ENCODE assay signal across 8 mouse cellular contexts in genomic region chr8:91378846-91379499, GRCm38 (mm10).
A peak's percentile ranks its signal among the peaks of the same experiment; 100 is the strongest.
DNase-seq lines count a peak whose midpoint lies in the region; ATAC-seq lines count a peak whose summit lies in the region.

No protein-coding gene starts in this region.

- H3K4me3 ChIP-seq in heart, embryonic 11.5 days (ENCODE audit: low read depth, low read length) = no peak overlapping the region
- no peak overlapping the region for H3K4me3 ChIP-seq in kidney, embryonic 14.5 days (ENCODE audit: low read length)
- H3K4me3 ChIP-seq in limb, embryonic 13.5 days = no peak overlapping the region
- H3K4me3 ChIP-seq in midbrain, embryonic 16.5 days (ENCODE audit: low read depth, low read length) = no peak overlapping the region
- H3K4me3 ChIP-seq in stomach, embryonic 15.5 days (replicated peaks) = no peak overlapping the region

- WGBS in heart, embryonic 11.5 days (ENCODE audit: insufficient replicate concordance) = 67% methylated on average over 13 of the region's 13 CpGs
- 26% methylated on average over 13 of the region's 13 CpGs for WGBS in kidney, embryonic 14.5 days
- 42% methylated on average over 13 of the region's 13 CpGs for WGBS in limb, embryonic 13.5 days
- 70% methylated on average over 13 of the region's 13 CpGs for WGBS in midbrain, embryonic 16.5 days
- 38% methylated on average over 13 of the region's 13 CpGs for WGBS in stomach, embryonic 15.5 days

- no peak overlapping the region for H3K27ac ChIP-seq in heart, embryonic 11.5 days (ENCODE audit: low read depth, low read length)
- H3K27ac ChIP-seq in kidney, embryonic 14.5 days (ENCODE audit: low read depth, low read length) = no peak overlapping the region
- no peak overlapping the region for H3K27ac ChIP-seq in limb, embryonic 13.5 days
- no peak overlapping the region for H3K27ac ChIP-seq in midbrain, embryonic 16.5 days (ENCODE audit: low read length)
- H3K27ac ChIP-seq in stomach, embryonic 15.5 days = no peak overlapping the region

- H3K4me2 ChIP-seq in heart, embryonic 11.5 days = no peak overlapping the region
- no peak overlapping the region; the same call in 1 of the 2 replicates for H3K4me2 ChIP-seq in kidney, embryonic 14.5 days (replicated peaks; ENCODE audit: low read depth, low read length)
- no peak overlapping the region for H3K4me2 ChIP-seq in limb, embryonic 13.5 days (replicated peaks)
- H3K4me2 ChIP-seq in midbrain, embryonic 16.5 days (ENCODE audit: low read length) = no peak overlapping the region
- 0 out of 2 replicates have a peak overlapping the region, but pooled peaks have one; percentile 19 for H3K4me2 ChIP-seq in stomach, embryonic 15.5 days

- peak; percentile 94 for DNase-seq in heart, adult 11 months
- peak; percentile 61 for DNase-seq in embryo, embryonic 11.5 days (ENCODE audit: low read depth, low spot score)

- H3K36me3 ChIP-seq in heart, embryonic 11.5 days (ENCODE audit: control insufficient read depth, insufficient read depth, low read length) = no peaks in the 10 kb centered on the region
- no peaks in the 10 kb centered on the region for H3K36me3 ChIP-seq in kidney, embryonic 14.5 days (ENCODE audit: control insufficient read depth, insufficient read depth, low read length)
- H3K36me3 ChIP-seq in limb, embryonic 13.5 days = no peaks in the 10 kb centered on the region
- H3K36me3 ChIP-seq in midbrain, embryonic 16.5 days (ENCODE audit: control insufficient read depth, insufficient read depth, low read length) = no peaks in the 10 kb centered on the region
- no peaks in the 10 kb centered on the region for H3K36me3 ChIP-seq in stomach, embryonic 15.5 days

- H3K9me3 ChIP-seq in heart, embryonic 11.5 days (replicated peaks; ENCODE audit: control insufficient read depth, low read length) = no peaks in the 10 kb centered on the region
- H3K9me3 ChIP-seq in kidney, embryonic 14.5 days (ENCODE audit: control insufficient read depth, low read length) = no peaks in the 10 kb centered on the region
- H3K9me3 ChIP-seq in limb, embryonic 13.5 days = no peaks in the 10 kb centered on the region
- no peaks in the 10 kb centered on the region for H3K9me3 ChIP-seq in midbrain, embryonic 16.5 days (replicated peaks; ENCODE audit: control insufficient read depth, low read length, poor library complexity, severe bottlenecking)
- H3K9me3 ChIP-seq in stomach, embryonic 15.5 days = no peaks in the 10 kb centered on the region

- H3K27me3 ChIP-seq in heart, embryonic 11.5 days (ENCODE audit: control insufficient read depth, insufficient read depth, low read length) = no peaks in the 10 kb centered on the region
- no peaks in the 10 kb centered on the region for H3K27me3 ChIP-seq in kidney, embryonic 14.5 days (ENCODE audit: control insufficient read depth, insufficient read depth, low read length)
- H3K27me3 ChIP-seq in limb, embryonic 13.5 days = peaks cover 21% of the 10 kb centered on the region
- no peaks in the 10 kb centered on the region for H3K27me3 ChIP-seq in midbrain, embryonic 16.5 days (ENCODE audit: control insufficient read depth, insufficient read depth, low read depth, low read length)
- no peaks in the 10 kb centered on the region for H3K27me3 ChIP-seq in stomach, embryonic 15.5 days (replicated peaks)

- H3K4me1 ChIP-seq in heart, embryonic 11.5 days (ENCODE audit: control insufficient read depth, insufficient read depth, low read length) = peaks cover 65% of the 10 kb centered on the region
- H3K4me1 ChIP-seq in kidney, embryonic 14.5 days (ENCODE audit: control insufficient read depth, insufficient read depth, low read length) = peaks cover 53% of the 10 kb centered on the region
- peaks cover 75% of the 10 kb centered on the region for H3K4me1 ChIP-seq in limb, embryonic 13.5 days
- H3K4me1 ChIP-seq in midbrain, embryonic 16.5 days (ENCODE audit: control insufficient read depth, insufficient read depth, low read length) = peaks cover 14% of the 10 kb centered on the region
- peaks cover 40% of the 10 kb centered on the region for H3K4me1 ChIP-seq in stomach, embryonic 15.5 days

- no peak for ATAC-seq in heart, embryonic 11.5 days (replicated peaks; ENCODE audit: insufficient number of reproducible peaks, low FRiP score, low TSS enrichment)
- peak; percentile 24; the same call in 1 of the 2 replicates for ATAC-seq in granulocyte monocyte progenitor cell, adult 5-6 weeks (replicated peaks; ENCODE audit: poor library complexity, severe bottlenecking)
- peak; percentile 87 for ATAC-seq in kidney, embryonic 14.5 days (ENCODE audit: low FRiP score, low TSS enrichment)
- peak; percentile 70 for ATAC-seq in limb, embryonic 13.5 days (ENCODE audit: low FRiP score, low read depth)
- peak; percentile 72 for ATAC-seq in midbrain, embryonic 16.5 days
- ATAC-seq in stomach, embryonic 15.5 days (ENCODE audit: insufficient read depth, low FRiP score, low read depth) = no peak

- H3K9ac ChIP-seq in heart, embryonic 11.5 days (ENCODE audit: low read depth, low read length) = no peak overlapping the region
- H3K9ac ChIP-seq in kidney, embryonic 14.5 days (ENCODE audit: low read depth, low read length) = no peak overlapping the region
- H3K9ac ChIP-seq in limb, embryonic 13.5 days = no peak overlapping the region
- H3K9ac ChIP-seq in midbrain, embryonic 16.5 days (ENCODE audit: low read depth, low read length) = no peak overlapping the region
- no peak overlapping the region for H3K9ac ChIP-seq in stomach, embryonic 15.5 days

Comparison
In these comparisons a context has a peak if more than half of its experiments do, and no peak if none do; other contexts are left out.
1. ATAC-seq: peak in granulocyte monocyte progenitor cell, adult 5-6 weeks (single experiment), kidney, embryonic 14.5 days (single experiment), limb, embryonic 13.5 days (single experiment) and midbrain, embryonic 16.5 days (single experiment); none in heart, embryonic 11.5 days (single experiment) and stomach, embryonic 15.5 days (single experiment).